Mouse (Mus musculus): ENCODE data around the gene Prelid1. TPM values are rescaled to one million over a fixed set of nuclear protein-coding genes. Genes with fewer than 3 reads are reported as not detected.

Gene Prelid1
- 482 and 508 TPM in 2 replicates for polyA plus RNA-seq (2014; fragmentation: Nextera tagmentation; extraction: Ambion mirVana)

DNA sequence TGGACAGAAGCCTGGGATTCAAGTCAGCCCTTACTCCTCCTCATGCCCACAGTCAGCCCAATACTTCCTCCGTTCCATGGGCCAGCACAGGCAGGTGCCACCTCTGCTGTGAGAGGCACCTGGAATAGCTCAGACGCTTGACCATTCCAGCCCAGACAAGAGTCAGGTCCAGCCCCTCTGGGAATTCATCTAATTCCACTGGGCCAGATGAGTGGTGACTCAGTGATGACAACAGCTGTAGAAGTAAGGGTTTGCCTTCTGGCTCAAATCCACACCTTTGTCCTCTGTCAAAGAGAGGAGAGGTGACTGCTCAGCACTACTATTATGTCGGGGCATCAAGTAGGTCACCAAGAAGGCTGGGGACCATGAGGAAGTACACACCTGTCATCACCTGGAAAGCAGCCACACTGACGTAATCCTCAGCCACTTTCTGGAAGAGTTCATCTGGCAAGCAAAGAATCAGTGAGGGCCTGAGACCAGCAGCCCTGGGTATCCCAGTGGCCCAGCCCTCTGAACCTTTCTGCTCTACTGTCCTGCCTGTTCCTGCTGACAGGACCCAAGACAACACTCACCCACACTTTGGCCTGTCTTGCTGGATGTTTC is at the start of gene Prelid1:
Prelid1 (plus strand) TSS at position 570 of the 603 bp plus-strand sequence.
- H3K4me2 ChIP-seq (replicated peaks; ENCODE audit: low read depth, low read length) = peak within 1 kb of the TSS; percentile 93
- H3K27me3 ChIP-seq (ENCODE audit: control insufficient read depth, insufficient read depth, low read length) = no peaks in the 10 kb centered on the region
- ATAC-seq (ENCODE audit: low FRiP score, low TSS enrichment) = no peak
- 82% methylated on average over 4 of the region's 4 CpGs for WGBS
- peaks cover 67% of the 10 kb centered on the region for H3K36me3 ChIP-seq (ENCODE audit: control insufficient read depth, insufficient read depth, low read length)
- peak within 1 kb of the TSS; percentile 86 for H3K9ac ChIP-seq (ENCODE audit: low read depth, low read length)
- H3K4me3 ChIP-seq (ENCODE audit: low read length) = peak within 1 kb of the TSS; percentile 74
- H3K27ac ChIP-seq (ENCODE audit: low read depth, low read length) = peak within 1 kb of the TSS; percentile 62; the same call in 1 of the 2 replicates
- H3K4me1 ChIP-seq (ENCODE audit: control insufficient read depth, insufficient read depth, low read length) = peaks cover 20% of the 10 kb centered on the region; the same call in 1 of the 2 replicates
- H3K9me3 ChIP-seq (ENCODE audit: control insufficient read depth, low read length) = no peaks in the 10 kb centered on the region

- Histone ChIP-seq H3K4me2 (replicated peaks; ENCODE audit: low read depth, low read length) (no peak overlapping the region), H3K9me3 (ENCODE audit: control insufficient read depth, low read length) (no peaks in the 10 kb centered on the region), H3K36me3 (ENCODE audit: control insufficient read depth, insufficient read depth, low read length) (peaks cover 69% of the 10 kb centered on the region), H3K4me1 (ENCODE audit: control insufficient read depth, insufficient read depth, low read length) (no peaks in the 10 kb centered on the region), H3K4me3 (ENCODE audit: low read length) (no peak overlapping the region), H3K27me3 (ENCODE audit: control insufficient read depth, insufficient read depth, low read length) (no peaks in the 10 kb centered on the region), H3K27ac (ENCODE audit: low read depth, low read length) (no peak overlapping the region), H3K9ac (ENCODE audit: low read depth, low read length) (no peak overlapping the region)
- ATAC-seq (ENCODE audit: low FRiP score, low TSS enrichment) = no peak
- WGBS = 93% methylated on average over 5 of the region's 5 CpGs
Observed at GRCm38 (mm10) chr13:55277203-55277602, 43.1 kb upstream of the Prelid1 start.

DNA sequence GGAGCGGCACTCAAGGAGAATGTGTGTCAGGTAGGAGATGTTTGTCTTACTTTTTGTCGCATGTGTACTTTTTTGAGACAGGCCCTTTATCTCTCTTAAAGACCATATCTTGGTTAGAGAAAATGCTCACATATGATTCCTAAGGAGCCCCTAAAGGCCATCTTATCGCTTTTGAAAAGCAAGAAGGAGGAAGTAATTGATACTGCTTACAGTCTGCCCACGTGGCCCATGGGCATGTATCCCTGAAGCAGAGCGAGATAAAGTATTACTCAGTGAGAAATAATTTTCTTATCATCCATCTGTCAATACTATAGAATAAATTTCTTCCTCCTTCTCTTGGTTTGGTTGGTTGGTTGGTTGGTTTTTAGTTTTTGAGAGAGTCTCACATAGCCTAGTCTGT is 42.7 kb upstream of the Prelid1 start:
- peaks cover 69% of the 10 kb centered on the region for H3K36me3 ChIP-seq (ENCODE audit: control insufficient read depth, insufficient read depth, low read length)
- 90% methylated on average over 5 of the region's 5 CpGs for WGBS

GRCm38 (mm10) chr13:55288854-55289253 is 31.4 kb upstream of the Prelid1 start:
- no peaks in the 10 kb centered on the region for H3K9me3 ChIP-seq (ENCODE audit: control insufficient read depth, low read length)
- peaks cover 77% of the 10 kb centered on the region for H3K36me3 ChIP-seq (ENCODE audit: control insufficient read depth, insufficient read depth, low read length)
- no peak overlapping the region for H3K9ac ChIP-seq (ENCODE audit: low read depth, low read length)
- H3K27me3 ChIP-seq (ENCODE audit: control insufficient read depth, insufficient read depth, low read length) = no peaks in the 10 kb centered on the region
- WGBS = 82% methylated on average over 3 of the region's 3 CpGs
- H3K27ac ChIP-seq (ENCODE audit: low read depth, low read length) = no peak overlapping the region
- H3K4me2 ChIP-seq (replicated peaks; ENCODE audit: low read depth, low read length) = no peak overlapping the region
- H3K4me3 ChIP-seq (ENCODE audit: low read length) = no peak overlapping the region
- ATAC-seq (ENCODE audit: low FRiP score, low TSS enrichment) = no peak
- no peaks in the 10 kb centered on the region for H3K4me1 ChIP-seq (ENCODE audit: control insufficient read depth, insufficient read depth, low read length)

More for the DNA sequence above, 42.7 kb upstream of the Prelid1 start:
- Histone ChIP-seq H3K27ac (ENCODE audit: low read depth, low read length) (no peak overlapping the region), H3K4me1 (ENCODE audit: control insufficient read depth, insufficient read depth, low read length) (no peaks in the 10 kb centered on the region), H3K27me3 (ENCODE audit: control insufficient read depth, insufficient read depth, low read length) (no peaks in the 10 kb centered on the region), H3K9ac (ENCODE audit: low read depth, low read length) (no peak overlapping the region), H3K4me3 (ENCODE audit: low read length) (no peak overlapping the region), H3K9me3 (ENCODE audit: control insufficient read depth, low read length) (no peaks in the 10 kb centered on the region), H3K4me2 (replicated peaks; ENCODE audit: low read depth, low read length) (no peak overlapping the region)
- ATAC-seq (ENCODE audit: low FRiP score, low TSS enrichment) = no peak

DNA sequence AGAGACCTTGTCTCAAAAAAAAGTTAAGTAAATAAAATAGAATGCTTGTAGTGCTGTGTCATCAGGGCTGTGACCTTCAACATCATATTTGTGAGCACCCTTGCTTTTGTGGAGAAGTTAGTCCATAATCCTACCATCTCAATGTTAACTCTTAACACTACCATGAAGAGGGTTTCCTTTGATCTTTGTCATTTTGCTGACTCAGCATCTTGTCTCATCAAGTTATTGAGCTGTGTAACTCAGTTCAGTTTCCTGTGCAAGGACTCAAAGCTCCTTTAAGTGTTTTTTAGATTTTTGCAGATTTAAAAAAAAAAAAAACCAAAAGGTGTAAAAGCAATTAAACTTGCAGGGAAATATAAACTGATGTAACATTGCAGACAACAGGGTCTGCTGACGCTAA is 23.5 kb upstream of the Prelid1 start:
- WGBS = 100% methylated on average over 1 of the region's 1 CpGs
- Histone ChIP-seq H3K27me3 (ENCODE audit: control insufficient read depth, insufficient read depth, low read length) (no peaks in the 10 kb centered on the region), H3K4me1 (ENCODE audit: control insufficient read depth, insufficient read depth, low read length) (no peaks in the 10 kb centered on the region), H3K9ac (ENCODE audit: low read depth, low read length) (no peak overlapping the region), H3K9me3 (ENCODE audit: control insufficient read depth, low read length) (no peaks in the 10 kb centered on the region), H3K27ac (ENCODE audit: low read depth, low read length) (no peak overlapping the region), H3K4me2 (replicated peaks; ENCODE audit: low read depth, low read length) (no peak overlapping the region), H3K36me3 (ENCODE audit: control insufficient read depth, insufficient read depth, low read length) (peaks cover 88% of the 10 kb centered on the region), H3K4me3 (ENCODE audit: low read length) (no peak overlapping the region)
- ATAC-seq (ENCODE audit: low FRiP score, low TSS enrichment) = no peak

DNA sequence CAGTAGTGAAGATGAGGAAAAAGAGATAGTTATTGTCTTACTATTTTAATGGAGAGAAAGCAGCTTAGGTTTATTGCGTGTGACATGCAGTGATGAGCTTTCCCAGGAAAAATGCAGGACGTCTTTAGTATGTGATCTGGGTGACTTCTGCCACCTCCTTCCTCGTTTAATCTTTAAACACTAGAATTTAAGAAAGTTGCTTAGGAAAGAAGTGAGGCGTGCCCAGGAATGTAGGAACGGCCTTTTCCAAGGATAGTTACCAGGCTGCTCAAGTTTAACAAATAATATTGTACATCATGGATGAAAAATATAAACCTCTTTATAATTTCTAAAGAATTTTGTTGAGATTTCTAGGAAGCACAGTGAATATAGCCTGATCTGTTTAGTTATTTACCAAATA is 19.4 kb upstream of the Prelid1 start:
- no peak overlapping the region for H3K9ac ChIP-seq (ENCODE audit: low read depth, low read length)
- no peaks in the 10 kb centered on the region for H3K27me3 ChIP-seq (ENCODE audit: control insufficient read depth, insufficient read depth, low read length)
- H3K36me3 ChIP-seq (ENCODE audit: control insufficient read depth, insufficient read depth, low read length) = peaks cover 84% of the 10 kb centered on the region
- no peak for ATAC-seq (ENCODE audit: low FRiP score, low TSS enrichment)
- no peak overlapping the region for H3K4me2 ChIP-seq (replicated peaks; ENCODE audit: low read depth, low read length)
- H3K27ac ChIP-seq (ENCODE audit: low read depth, low read length) = no peak overlapping the region
- H3K4me3 ChIP-seq (ENCODE audit: low read length) = no peak overlapping the region
- H3K4me1 ChIP-seq (ENCODE audit: control insufficient read depth, insufficient read depth, low read length) = no peaks in the 10 kb centered on the region
- H3K9me3 ChIP-seq (ENCODE audit: control insufficient read depth, low read length) = no peaks in the 10 kb centered on the region
- WGBS = 81% methylated on average over 5 of the region's 5 CpGs

- WGBS = 87% methylated on average over 8 of the region's 8 CpGs
- no peaks in the 10 kb centered on the region for H3K4me1 ChIP-seq (ENCODE audit: control insufficient read depth, insufficient read depth, low read length)
- no peak overlapping the region for H3K9ac ChIP-seq (ENCODE audit: low read depth, low read length)
- H3K36me3 ChIP-seq (ENCODE audit: control insufficient read depth, insufficient read depth, low read length) = peaks cover 90% of the 10 kb centered on the region
- H3K27ac ChIP-seq (ENCODE audit: low read depth, low read length) = no peak overlapping the region
- no peak overlapping the region for H3K4me2 ChIP-seq (replicated peaks; ENCODE audit: low read depth, low read length)
- ATAC-seq (ENCODE audit: low FRiP score, low TSS enrichment) = no peak
- no peak overlapping the region for H3K4me3 ChIP-seq (ENCODE audit: low read length)
- no peaks in the 10 kb centered on the region for H3K27me3 ChIP-seq (ENCODE audit: control insufficient read depth, insufficient read depth, low read length)
- H3K9me3 ChIP-seq (ENCODE audit: control insufficient read depth, low read length) = no peaks in the 10 kb centered on the region
Observed at GRCm38 (mm10) chr13:55312028-55312630, 8.2 kb upstream of the Prelid1 start.

GRCm38 (mm10) chr13:55313051-55313450 is 7.2 kb upstream of the Prelid1 start:
- no peak for ATAC-seq (ENCODE audit: low FRiP score, low TSS enrichment)
- Histone ChIP-seq H3K27ac (ENCODE audit: low read depth, low read length) (no peak overlapping the region), H3K9ac (ENCODE audit: low read depth, low read length) (no peak overlapping the region), H3K4me1 (ENCODE audit: control insufficient read depth, insufficient read depth, low read length) (no peaks in the 10 kb centered on the region), H3K36me3 (ENCODE audit: control insufficient read depth, insufficient read depth, low read length) (peaks cover 90% of the 10 kb centered on the region), H3K9me3 (ENCODE audit: control insufficient read depth, low read length) (no peaks in the 10 kb centered on the region), H3K4me3 (ENCODE audit: low read length) (no peak overlapping the region), H3K4me2 (replicated peaks; ENCODE audit: low read depth, low read length) (no peak overlapping the region), H3K27me3 (ENCODE audit: control insufficient read depth, insufficient read depth, low read length) (no peaks in the 10 kb centered on the region)
- 64% methylated on average over 9 of the region's 9 CpGs for WGBS

GRCm38 (mm10) chr13:55314891-55315412 is 5.3 kb upstream of the Prelid1 start:
- WGBS = 84% methylated on average over 2 of the region's 2 CpGs
- H3K27ac ChIP-seq (ENCODE audit: low read depth, low read length) = no peak overlapping the region

More at GRCm38 (mm10) chr13:55314891-55315412, 5.3 kb upstream of the Prelid1 start:
- no peak for ATAC-seq (ENCODE audit: low FRiP score, low TSS enrichment)
- Histone ChIP-seq H3K4me1 (ENCODE audit: control insufficient read depth, insufficient read depth, low read length) (no peaks in the 10 kb centered on the region), H3K36me3 (ENCODE audit: control insufficient read depth, insufficient read depth, low read length) (peaks cover 95% of the 10 kb centered on the region), H3K9me3 (ENCODE audit: control insufficient read depth, low read length) (no peaks in the 10 kb centered on the region), H3K4me2 (replicated peaks; ENCODE audit: low read depth, low read length) (no peak overlapping the region), H3K4me3 (ENCODE audit: low read length) (no peak overlapping the region), H3K9ac (ENCODE audit: low read depth, low read length) (no peak overlapping the region), H3K27me3 (ENCODE audit: control insufficient read depth, insufficient read depth, low read length) (no peaks in the 10 kb centered on the region)
